Mouse (Mus musculus) testis, adult 2 months (tissue): ENCODE data around the gene Gm44596. TPM values are rescaled to one million over a fixed set of nuclear protein-coding genes. Genes with fewer than 3 reads are reported as not detected.
A peak's percentile ranks its signal among the peaks of the same experiment; 100 is the strongest.

Experiments used
- H3K27ac ChIP-seq: fragments of 200-500 bp; 2 replicates; pipeline ENCODE4 v1.5.1; 2012; ENCODE audit warnings: low read depth, low read length; ENCODE audit not compliant: control insufficient read depth, insufficient read depth
- H3K27me3 ChIP-seq: fragments of 200-500 bp; 2 replicates; pipeline ENCODE4 v1.6.1; 2012; ENCODE audit warnings: mild to moderate bottlenecking, low read length, moderate library complexity; ENCODE audit not compliant: control insufficient read depth, insufficient read depth
- H3K36me3 ChIP-seq: fragments of 200-500 bp; 2 replicates; pipeline ENCODE4 v1.6.1; 2012; ENCODE audit warnings: mild to moderate bottlenecking, low read length; ENCODE audit not compliant: control insufficient read depth, insufficient read depth
- H3K4me1 ChIP-seq: fragments of 200-500 bp; 2 replicates; pipeline ENCODE4 v1.6.1; 2012; ENCODE audit warnings: low read length; ENCODE audit not compliant: control insufficient read depth, insufficient read depth
- H3K4me3 ChIP-seq: fragments of 200-500 bp; 2 replicates; pipeline ENCODE4 v1.5.1; 2012; ENCODE audit warnings: low read depth, mild to moderate bottlenecking, low read length, moderate library complexity, mixed read lengths; ENCODE audit not compliant: control insufficient read depth
- CTCF ChIP-seq: fragments of 200-500 bp; IDR thresholded peaks from 2 replicates; pipeline ENCODE4 v1.5.1; 2012; ENCODE audit warnings: low read depth, mild to moderate bottlenecking, inconsistent platforms, low read length, moderate library complexity; ENCODE audit not compliant: control insufficient read depth, insufficient read depth, insufficient replicate concordance
- POLR2A ChIP-seq: fragments of 200-500 bp; IDR thresholded peaks from 2 replicates; pipeline ENCODE4 v1.6.1; 2012; ENCODE audit warnings: low read depth, mild to moderate bottlenecking, inconsistent platforms, low read length, moderate library complexity; ENCODE audit not compliant: control insufficient read depth
- polyA plus RNA-seq: library from polyadenylated mRNA; depleted of rRNA; stranded (reverse); fragments of >200 nt; gene quantifications from 2 replicates; pipeline ENCODE4 v1.2.3, GENCODE M21; 2012; rRNA removed

Gm44596 gene
- not detected in 2 replicates for polyA plus RNA-seq

DNA sequence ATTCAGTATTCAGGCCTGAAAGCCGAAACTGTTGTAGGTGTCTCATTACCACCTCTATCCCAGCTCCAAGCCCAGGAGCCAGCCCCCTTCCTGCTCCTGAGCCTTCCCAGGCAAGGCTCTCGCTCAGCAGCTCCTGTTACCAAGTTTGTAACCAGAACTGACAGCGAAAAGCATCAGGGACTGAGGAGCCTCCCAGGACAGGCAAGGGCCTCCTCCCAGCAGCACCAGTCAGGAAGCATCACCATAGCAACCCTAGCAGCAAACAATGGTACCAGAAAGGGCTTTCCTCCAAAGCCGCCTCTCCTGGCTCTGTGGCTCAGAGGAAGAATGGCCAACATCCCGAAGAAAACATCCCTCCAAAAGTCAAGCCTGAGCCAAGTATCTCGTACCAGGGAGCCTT lies at the start of gene Gm44596, which contains the start of gene Tex52:
TSS of gene Gm44596 (plus strand) at position 312 of the 400 bp plus-strand sequence.
TSS of gene Tex52 (plus strand) at position 265 of the 400 bp plus-strand sequence.
- no peaks in the 10 kb centered on the region for H3K27me3 ChIP-seq
- H3K27ac ChIP-seq: peak within 1 kb of the TSS; percentile 51
- peaks cover 2% of the 10 kb centered on the region; the same call in 1 of the 2 replicates for H3K4me1 ChIP-seq
- H3K36me3 ChIP-seq: no peaks in the 10 kb centered on the region; the same call in 1 of the 2 replicates
- TF ChIP-seq POLR2A (0 out of 2 replicates have a peak, but pooled peaks have one; percentile 12), CTCF (no peak)
- peak within 1 kb of the TSS; percentile 69 for H3K4me3 ChIP-seq

DNA sequence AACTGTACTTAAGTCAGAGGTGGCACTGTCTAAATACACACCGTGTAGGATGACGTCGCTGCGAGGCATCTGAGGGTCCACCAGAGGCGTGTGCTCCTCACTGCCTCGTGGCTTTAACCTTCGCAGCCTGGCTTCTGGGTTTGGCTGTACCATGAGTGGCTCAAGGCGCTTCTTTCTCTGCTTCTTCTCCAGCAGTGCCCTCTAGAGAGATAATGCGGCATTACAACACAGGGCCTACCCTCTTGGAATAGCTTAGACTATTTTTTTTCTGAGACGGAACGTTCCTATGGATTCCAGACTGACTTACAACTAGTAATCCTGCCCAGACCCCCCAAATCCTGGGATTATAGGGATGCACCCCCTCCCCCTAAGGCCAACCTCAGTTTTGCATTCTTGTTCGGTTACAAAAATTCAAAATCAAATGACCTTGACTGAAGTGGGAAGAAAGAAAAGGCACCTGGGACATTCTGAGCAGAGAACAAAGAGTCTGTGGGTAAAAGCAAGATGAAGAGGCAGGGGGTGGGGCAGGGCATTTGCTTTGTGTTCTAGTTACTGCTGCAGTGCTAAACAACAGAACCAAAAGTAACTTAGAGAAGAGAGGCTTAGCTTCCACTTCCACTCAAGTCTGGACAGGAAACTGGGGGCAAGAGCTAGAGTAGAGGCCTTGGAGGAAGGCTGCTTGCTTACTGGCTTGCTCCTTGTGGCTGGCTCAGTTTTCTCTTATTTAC lies 40.7 kb upstream of the Gm44596 start:
- TF ChIP-seq CTCF (peak; percentile 40; the same call in 1 of the 2 replicates), POLR2A (no peak)
- Histone ChIP-seq H3K4me3 (no peak overlapping the region), H3K27me3 (no peaks in the 10 kb centered on the region), H3K27ac (no peak overlapping the region), H3K36me3 (no peaks in the 10 kb centered on the region), H3K4me1 (no peaks in the 10 kb centered on the region)

DNA sequence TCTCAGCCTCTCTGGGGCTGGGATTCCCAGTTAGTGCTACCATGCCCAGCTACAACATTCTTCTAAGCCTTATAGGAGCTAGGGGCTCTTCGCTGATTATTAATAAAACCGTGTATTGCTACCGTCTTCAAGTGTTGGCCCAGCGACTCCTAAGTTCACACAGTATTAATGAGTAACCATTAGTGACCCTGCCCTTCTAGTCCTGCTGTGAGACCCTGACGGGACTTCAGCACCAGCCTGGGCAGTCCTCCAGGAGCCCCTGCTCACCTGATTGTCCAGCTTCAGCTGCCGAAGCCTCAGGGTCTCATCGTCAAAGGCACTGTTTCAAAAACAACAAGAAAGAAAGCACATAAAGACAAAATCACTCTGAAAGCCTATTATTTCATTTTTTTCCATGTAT lies 37.8 kb upstream of the Gm44596 start:
- TF ChIP-seq CTCF (no peak), POLR2A (no peak)
- H3K4me1 ChIP-seq: no peaks in the 10 kb centered on the region
- H3K36me3 ChIP-seq: no peaks in the 10 kb centered on the region
- no peaks in the 10 kb centered on the region for H3K27me3 ChIP-seq
- no peak overlapping the region for H3K4me3 ChIP-seq
- no peak overlapping the region for H3K27ac ChIP-seq

DNA sequence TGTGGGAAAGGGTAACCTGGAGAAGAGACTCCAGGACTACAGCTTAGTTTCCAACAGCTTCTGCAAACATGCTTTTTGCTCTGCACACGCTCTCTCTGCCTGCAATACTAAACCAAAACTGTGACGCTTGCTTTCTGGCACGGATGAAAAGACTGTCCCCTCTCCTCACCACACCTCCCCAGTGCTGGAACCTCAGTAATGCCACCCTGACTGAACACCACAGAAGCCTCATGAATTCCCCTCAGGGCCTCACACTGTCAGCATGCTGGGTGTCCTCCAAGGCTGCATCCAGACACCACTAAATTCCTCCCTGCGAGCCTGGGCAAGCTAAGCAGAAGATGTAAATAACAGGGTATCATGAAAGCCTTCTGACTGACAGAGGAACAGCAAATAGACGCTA lies 36.4 kb upstream of the Gm44596 start:
- no peak overlapping the region for H3K4me3 ChIP-seq
- no peak overlapping the region for H3K27ac ChIP-seq
- no peaks in the 10 kb centered on the region for H3K36me3 ChIP-seq
- no peaks in the 10 kb centered on the region for H3K4me1 ChIP-seq
- TF ChIP-seq CTCF (no peak), POLR2A (no peak)
- H3K27me3 ChIP-seq: no peaks in the 10 kb centered on the region

DNA sequence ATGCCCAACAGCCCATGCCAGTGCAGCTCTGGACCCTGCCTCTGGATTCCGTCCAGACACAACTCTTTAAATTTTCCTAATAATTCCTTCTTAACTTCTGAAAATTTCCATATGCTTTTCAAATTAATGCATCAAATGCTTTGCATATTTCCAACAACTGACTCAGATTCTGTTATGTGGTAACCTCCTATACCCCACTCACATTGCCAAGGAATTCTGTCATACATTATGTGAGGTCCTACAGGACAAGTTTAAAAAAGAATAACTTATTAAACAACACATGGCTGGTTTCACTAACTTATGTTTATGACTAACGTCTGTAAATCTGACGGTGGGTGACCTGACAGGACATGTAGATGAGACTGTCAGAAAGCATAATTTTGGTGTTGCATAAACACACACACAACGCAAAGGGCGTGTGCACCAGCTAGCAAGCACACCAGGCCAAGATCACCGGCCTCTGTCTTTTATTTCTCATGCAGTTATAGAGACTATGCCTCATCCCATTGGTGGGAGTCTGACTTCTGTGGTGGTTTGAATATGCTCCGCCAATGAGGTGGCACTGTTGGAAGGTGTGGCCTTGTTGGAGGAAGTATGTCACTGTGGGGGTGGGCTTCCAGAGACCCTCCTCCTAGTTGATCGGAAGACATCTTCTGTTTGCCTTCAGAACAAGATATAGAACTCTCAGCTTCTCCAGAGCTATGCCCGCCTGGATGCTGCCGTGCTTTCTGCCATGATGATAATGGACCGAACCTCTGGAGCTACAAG lies 33.2 kb upstream of the Gm44596 start:
- no peak overlapping the region for H3K4me3 ChIP-seq
- H3K27ac ChIP-seq: no peak overlapping the region
- no peaks in the 10 kb centered on the region for H3K27me3 ChIP-seq
- H3K4me1 ChIP-seq: no peaks in the 10 kb centered on the region
- no peaks in the 10 kb centered on the region for H3K36me3 ChIP-seq
- TF ChIP-seq POLR2A (no peak), CTCF (no peak)

DNA sequence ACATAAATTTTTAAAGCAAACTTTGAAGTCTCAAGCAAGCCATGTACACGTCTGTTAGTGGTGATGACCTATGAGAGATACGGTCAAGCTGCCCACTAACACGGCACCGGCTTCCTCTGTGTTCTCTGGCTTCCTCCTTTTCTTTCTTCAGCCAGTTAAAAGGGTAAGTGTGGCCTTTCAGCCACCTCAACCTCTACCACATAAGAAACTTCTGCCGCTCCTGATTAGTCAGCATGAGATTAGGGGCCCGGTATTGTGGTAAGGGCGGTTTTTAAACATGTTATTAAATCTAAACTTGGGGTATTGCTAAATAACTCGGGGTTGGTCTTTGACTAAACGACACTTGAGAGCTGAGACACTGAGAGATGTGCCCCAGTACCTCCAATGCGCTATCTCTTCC lies 29.7 kb upstream of the Gm44596 start:
- Histone ChIP-seq H3K4me3 (no peak overlapping the region), H3K27ac (no peak overlapping the region), H3K4me1 (no peaks in the 10 kb centered on the region), H3K36me3 (no peaks in the 10 kb centered on the region), H3K27me3 (no peaks in the 10 kb centered on the region)
- TF ChIP-seq CTCF: no peak
- TF ChIP-seq POLR2A: no peak

DNA sequence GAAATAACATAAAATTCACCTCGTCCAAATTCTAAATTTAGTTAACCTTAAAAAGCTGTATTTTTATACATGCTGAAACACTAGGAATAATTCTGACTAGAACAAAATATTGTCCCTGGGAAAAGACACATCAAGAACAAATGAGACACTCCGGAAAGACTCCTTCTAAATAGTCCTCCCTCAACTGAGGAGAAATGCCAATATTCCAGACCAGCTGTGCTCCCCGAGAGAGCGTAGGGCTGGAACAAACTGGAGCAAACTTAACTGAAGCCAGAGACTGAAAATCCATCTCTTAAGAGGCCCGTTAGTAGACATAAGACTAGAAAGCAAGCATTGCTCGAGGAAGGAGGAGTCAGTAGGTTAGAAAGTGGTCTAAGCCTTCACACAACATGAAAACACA lies 28.5 kb upstream of the Gm44596 start:
- Histone ChIP-seq H3K4me1 (no peaks in the 10 kb centered on the region), H3K27ac (no peak overlapping the region; the same call in 1 of the 2 replicates), H3K36me3 (no peaks in the 10 kb centered on the region), H3K4me3 (no peak overlapping the region), H3K27me3 (no peaks in the 10 kb centered on the region)
- TF ChIP-seq POLR2A (no peak), CTCF (no peak)
